Mouse (Mus musculus) hindbrain, embryonic 13.5 days (tissue): ENCODE measurements at regions not wholly inside any gene's neighbourhood (a gene's known extent, or its start where the extent isn't known, plus 50 kb on each side); places are given as distances from the start of the nearest gene placed in this dataset.

Source experiments
- ATAC-seq: fragments of 200-750 bp; cut with Nextera tagmentation; 2 replicates; pipeline ENCODE4 v1.8.0; 2017; ENCODE audit warnings: moderate TSS enrichment; ENCODE audit not compliant: low FRiP score
- H3K27ac ChIP-seq: fragments of 300-500 bp; sonication (generic); 2 replicates; pipeline ENCODE4 v1.5.1; 2015; ENCODE audit warnings: inconsistent platforms, mild to moderate bottlenecking, moderate library complexity
- H3K27me3 ChIP-seq: fragments of 300-500 bp; sonication (generic); 2 replicates; pipeline ENCODE4 v1.6.1; 2015; ENCODE audit warnings: mild to moderate bottlenecking, inconsistent platforms
- H3K36me3 ChIP-seq: fragments of 300-500 bp; sonication (generic); 2 replicates; pipeline ENCODE4 v1.6.1; 2015; ENCODE audit warnings: mild to moderate bottlenecking, inconsistent platforms
- H3K4me1 ChIP-seq: fragments of 300-500 bp; sonication (generic); replicated peaks from 2 replicates; pipeline ENCODE4 v1.6.1; 2015; ENCODE audit warnings: inconsistent platforms
- H3K4me2 ChIP-seq: fragments of 300-500 bp; sonication (generic); 2 replicates; pipeline ENCODE4 v1.6.1; 2015; ENCODE audit warnings: inconsistent platforms, mild to moderate bottlenecking, moderate library complexity
- H3K4me3 ChIP-seq: fragments of 300-500 bp; sonication (generic); 2 replicates; pipeline ENCODE4 v1.5.1; 2015; ENCODE audit warnings: mild to moderate bottlenecking, inconsistent platforms
- H3K9ac ChIP-seq: fragments of 300-500 bp; sonication (generic); 2 replicates; pipeline ENCODE4 v1.6.1; 2015; ENCODE audit warnings: mild to moderate bottlenecking, inconsistent platforms
- H3K9me3 ChIP-seq: fragments of 300-500 bp; sonication (generic); 2 replicates; pipeline ENCODE4 v1.6.1; 2016; ENCODE audit warnings: inconsistent platforms
- WGBS: fragments of 180-500 bp; shearing (Covaris S2); methylation state at CpG from one replicate; pipeline ENCODE4 v1.1.7; 2015; 5-methylcytosine and 5-hydroxymethylcytosine counted together

- H3K36me3 ChIP-seq = no peaks in the 10 kb centered on the region
- ATAC-seq = no peak
- H3K27ac ChIP-seq = no peak overlapping the region
- H3K9me3 ChIP-seq = no peaks in the 10 kb centered on the region
- H3K9ac ChIP-seq = no peak overlapping the region
- no peaks in the 10 kb centered on the region for H3K27me3 ChIP-seq
- no peak overlapping the region for H3K4me3 ChIP-seq
- 81% methylated on average over 2 of the region's 2 CpGs for WGBS
- H3K4me2 ChIP-seq = no peak overlapping the region
- H3K4me1 ChIP-seq = peaks cover 14% of the 10 kb centered on the region
These were observed 651.1 kb downstream of the Adgrl2 start for GRCm38 (mm10) chr3:148339258-148339657.

- WGBS = 71% methylated on average over 6 of the region's 6 CpGs
- Histone ChIP-seq H3K9me3 (no peaks in the 10 kb centered on the region), H3K4me1 (no peaks in the 10 kb centered on the region), H3K27me3 (no peaks in the 10 kb centered on the region), H3K4me3 (no peak overlapping the region), H3K4me2 (no peak overlapping the region), H3K36me3 (no peaks in the 10 kb centered on the region), H3K27ac (no peak overlapping the region), H3K9ac (no peak overlapping the region)
- no peak for ATAC-seq
These were observed 653.7 kb downstream of the Adgrl2 start for GRCm38 (mm10) chr3:148336640-148337039.

DNA sequence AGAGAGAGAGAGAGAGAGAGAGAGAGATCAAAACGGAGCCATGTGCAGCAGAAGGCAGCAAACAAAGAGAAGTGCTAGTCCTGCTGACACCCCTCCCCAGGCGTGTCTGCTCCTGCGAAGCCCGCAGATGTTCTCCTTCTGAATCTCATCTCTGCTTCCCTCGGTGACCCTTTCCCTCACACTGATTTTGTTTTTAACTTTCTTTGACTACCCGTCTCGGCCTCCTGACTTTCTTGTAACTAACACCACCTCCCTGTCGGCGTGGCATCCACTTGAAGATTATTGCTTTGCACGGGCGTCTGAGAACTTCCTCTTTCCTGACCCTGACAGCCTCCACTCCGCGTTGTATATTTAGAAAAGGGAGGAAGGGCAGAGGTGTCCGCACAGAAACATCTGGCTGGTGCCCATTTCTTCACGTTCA, 654.3 kb downstream of the Adgrl2 start:
- 77% methylated on average over 15 of the region's 15 CpGs for WGBS
- no peak overlapping the region for H3K4me2 ChIP-seq

DNA sequence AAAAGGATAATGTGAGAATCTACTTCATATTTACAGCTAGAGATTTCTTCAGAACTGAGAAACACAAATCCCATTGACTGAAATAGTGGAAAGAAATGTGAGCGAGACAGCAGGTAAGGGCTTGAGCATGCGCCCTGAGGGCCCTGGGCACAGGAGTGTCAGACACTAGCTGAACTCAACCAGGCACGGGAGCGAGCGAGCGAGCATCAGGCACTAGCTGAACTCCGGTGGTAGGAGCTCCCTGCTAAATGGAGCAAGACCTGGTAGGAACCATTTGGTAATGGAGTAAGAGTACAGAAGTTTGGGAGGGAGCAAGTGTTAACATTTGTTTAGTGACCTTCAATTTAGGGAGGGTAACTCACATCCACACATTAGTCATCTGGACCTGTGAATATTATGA, 654.7 kb downstream of the Adgrl2 start:
- Histone ChIP-seq H3K9ac (no peak overlapping the region), H3K27me3 (no peaks in the 10 kb centered on the region), H3K36me3 (no peaks in the 10 kb centered on the region), H3K27ac (no peak overlapping the region), H3K4me2 (no peak overlapping the region), H3K9me3 (no peaks in the 10 kb centered on the region), H3K4me3 (no peak overlapping the region), H3K4me1 (no peaks in the 10 kb centered on the region)
- WGBS = 78% methylated on average over 7 of the region's 7 CpGs
- no peak for ATAC-seq

More for the DNA sequence above, 654.3 kb downstream of the Adgrl2 start:
- no peak overlapping the region for H3K9ac ChIP-seq
- H3K36me3 ChIP-seq = no peaks in the 10 kb centered on the region
- no peak for ATAC-seq
- no peaks in the 10 kb centered on the region for H3K9me3 ChIP-seq
- no peak overlapping the region for H3K4me3 ChIP-seq
- no peaks in the 10 kb centered on the region for H3K4me1 ChIP-seq
- no peak overlapping the region for H3K27ac ChIP-seq
- H3K27me3 ChIP-seq = no peaks in the 10 kb centered on the region

GRCm38 (mm10) chr3:148324911-148325621, 665.3 kb downstream of the Adgrl2 start:
- no peaks in the 10 kb centered on the region for H3K36me3 ChIP-seq
- ATAC-seq = no peak
- no peak overlapping the region for H3K4me3 ChIP-seq
- 86% methylated on average over 2 of the region's 2 CpGs for WGBS
- H3K27ac ChIP-seq = no peak overlapping the region
- H3K9me3 ChIP-seq = no peaks in the 10 kb centered on the region
- H3K27me3 ChIP-seq = no peaks in the 10 kb centered on the region
- H3K4me1 ChIP-seq = no peaks in the 10 kb centered on the region
- no peak overlapping the region for H3K4me2 ChIP-seq
- no peak overlapping the region for H3K9ac ChIP-seq

GRCm38 (mm10) chr3:148321894-148322293, 668.5 kb downstream of the Adgrl2 start:
- ATAC-seq = no peak
- Histone ChIP-seq H3K4me1 (no peaks in the 10 kb centered on the region), H3K36me3 (no peaks in the 10 kb centered on the region), H3K4me2 (no peak overlapping the region), H3K27me3 (no peaks in the 10 kb centered on the region), H3K4me3 (no peak overlapping the region), H3K9ac (no peak overlapping the region), H3K9me3 (no peaks in the 10 kb centered on the region), H3K27ac (no peak overlapping the region)
- WGBS = 95% methylated on average over 3 of the region's 3 CpGs

- H3K9ac ChIP-seq = no peak overlapping the region
- no peak overlapping the region for H3K4me2 ChIP-seq
- H3K27me3 ChIP-seq = no peaks in the 10 kb centered on the region
- 93% methylated on average over 3 of the region's 3 CpGs for WGBS
- H3K9me3 ChIP-seq = no peaks in the 10 kb centered on the region
- no peak for ATAC-seq
- H3K27ac ChIP-seq = no peak overlapping the region
- H3K36me3 ChIP-seq = no peaks in the 10 kb centered on the region
- no peak overlapping the region for H3K4me3 ChIP-seq
- H3K4me1 ChIP-seq = no peaks in the 10 kb centered on the region
These were observed 674.2 kb downstream of the Adgrl2 start for GRCm38 (mm10) chr3:148316198-148316597.

GRCm38 (mm10) chr3:148315286-148315685, 675.1 kb downstream of the Adgrl2 start:
- Histone ChIP-seq H3K27ac (no peak overlapping the region), H3K4me1 (no peaks in the 10 kb centered on the region), H3K27me3 (no peaks in the 10 kb centered on the region), H3K9me3 (no peaks in the 10 kb centered on the region), H3K36me3 (no peaks in the 10 kb centered on the region), H3K4me2 (no peak overlapping the region), H3K4me3 (no peak overlapping the region), H3K9ac (no peak overlapping the region)
- ATAC-seq = no peak
- 95% methylated on average over 1 of the region's 1 CpGs for WGBS

DNA sequence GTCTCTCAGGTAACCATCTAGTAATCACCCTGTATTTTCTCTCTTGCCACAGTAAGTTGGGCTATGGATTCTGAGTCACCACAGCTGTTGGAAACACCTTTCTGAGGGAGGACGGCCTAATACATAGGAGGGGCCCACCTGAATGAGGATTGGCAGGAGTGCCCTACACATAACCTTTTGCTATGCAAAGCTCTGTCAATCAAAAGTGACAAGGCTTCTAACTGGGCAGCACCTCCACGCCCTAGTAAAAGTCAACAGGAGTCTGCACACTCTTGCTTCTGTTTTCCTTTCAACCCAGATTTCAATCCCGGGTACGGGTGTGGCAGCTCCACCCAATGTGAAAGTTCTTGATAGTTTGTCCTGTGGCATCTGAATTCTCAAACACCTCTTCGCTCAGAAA, 694.8 kb downstream of the Adgrl2 start:
- no peaks in the 10 kb centered on the region for H3K27me3 ChIP-seq
- no peaks in the 10 kb centered on the region for H3K9me3 ChIP-seq
- ATAC-seq = no peak
- no peak overlapping the region for H3K27ac ChIP-seq
- no peaks in the 10 kb centered on the region for H3K4me1 ChIP-seq
- H3K4me2 ChIP-seq = no peak overlapping the region
- H3K4me3 ChIP-seq = no peak overlapping the region
- 90% methylated on average over 5 of the region's 5 CpGs for WGBS
- H3K9ac ChIP-seq = no peak overlapping the region
- no peaks in the 10 kb centered on the region for H3K36me3 ChIP-seq

- Histone ChIP-seq H3K27me3 (no peaks in the 10 kb centered on the region), H3K9ac (no peak overlapping the region), H3K4me3 (no peak overlapping the region), H3K4me2 (no peak overlapping the region), H3K9me3 (no peaks in the 10 kb centered on the region), H3K4me1 (no peaks in the 10 kb centered on the region), H3K36me3 (no peaks in the 10 kb centered on the region), H3K27ac (no peak overlapping the region)
- no peak for ATAC-seq
- 23% methylated on average over 3 of the region's 3 CpGs for WGBS
These were observed 711.4 kb downstream of the Adgrl2 start for GRCm38 (mm10) chr3:148278978-148279377.

DNA sequence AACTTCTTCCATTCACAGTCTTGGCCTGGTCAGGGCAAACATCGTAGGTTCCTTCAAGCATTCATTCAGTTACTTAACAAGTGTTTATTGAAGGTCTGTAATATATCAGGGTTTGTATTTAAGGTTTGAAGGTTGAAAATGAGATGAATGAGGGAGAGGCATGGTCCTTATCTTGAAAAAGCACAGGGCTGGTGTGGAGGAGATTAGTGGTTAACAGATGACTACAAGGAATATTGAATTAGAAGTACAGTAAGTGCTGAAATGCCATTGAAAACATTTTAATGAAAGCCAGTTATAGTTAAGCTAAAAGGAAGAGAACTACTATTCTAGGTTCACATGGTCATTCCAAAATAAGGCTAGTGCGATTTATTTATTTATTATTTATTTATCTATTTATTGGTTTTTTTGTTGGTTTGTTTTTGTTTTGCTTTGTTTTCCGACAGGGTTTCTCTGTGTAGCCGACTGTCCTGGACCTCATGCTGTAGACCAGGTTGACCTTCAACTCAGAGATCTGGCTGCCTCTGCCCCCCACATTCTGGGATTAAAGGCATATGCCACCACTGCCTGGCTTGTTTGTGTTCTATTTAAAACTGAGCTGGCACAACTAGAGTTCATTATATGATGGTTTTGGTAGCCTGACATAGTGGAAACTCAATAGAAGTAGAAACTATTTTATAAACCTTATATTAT, 718.1 kb downstream of the Adgrl2 start:
- no peak overlapping the region for H3K4me2 ChIP-seq
- no peaks in the 10 kb centered on the region for H3K27me3 ChIP-seq
- no peak overlapping the region for H3K4me3 ChIP-seq
- no peaks in the 10 kb centered on the region for H3K4me1 ChIP-seq
- H3K36me3 ChIP-seq = no peaks in the 10 kb centered on the region
- H3K9ac ChIP-seq = no peak overlapping the region
- no peaks in the 10 kb centered on the region for H3K9me3 ChIP-seq
- ATAC-seq = no peak
- WGBS = 83% methylated on average over 4 of the region's 4 CpGs
- H3K27ac ChIP-seq = no peak overlapping the region

DNA sequence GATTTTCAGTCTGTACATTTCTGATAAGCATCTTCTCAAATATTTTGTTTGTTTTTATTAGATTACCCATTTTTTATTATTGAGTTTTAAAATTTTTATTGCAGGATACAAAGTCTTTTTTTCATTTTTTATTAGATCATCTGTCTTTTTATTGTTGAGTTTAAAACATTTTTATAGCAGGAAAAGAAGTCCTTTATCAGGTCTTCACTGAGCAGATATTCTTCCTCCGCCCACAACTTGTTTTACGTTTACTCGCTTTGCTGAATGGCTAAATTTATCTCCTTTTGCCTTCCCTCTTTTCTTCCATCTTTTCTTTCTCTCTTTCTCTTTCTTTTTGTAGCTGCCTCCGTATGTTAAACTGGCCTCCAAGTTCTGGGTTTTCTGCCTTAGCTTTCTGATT, 721.5 kb downstream of the Adgrl2 start:
- Histone ChIP-seq H3K4me1 (no peaks in the 10 kb centered on the region), H3K27ac (no peak overlapping the region), H3K9ac (no peak overlapping the region), H3K27me3 (no peaks in the 10 kb centered on the region), H3K4me3 (no peak overlapping the region), H3K4me2 (no peak overlapping the region), H3K36me3 (no peaks in the 10 kb centered on the region), H3K9me3 (no peaks in the 10 kb centered on the region)
- no peak for ATAC-seq
- 90% methylated on average over 4 of the region's 4 CpGs for WGBS

GRCm38 (mm10) chr3:148259211-148259610, 731.1 kb downstream of the Adgrl2 start:
- Histone ChIP-seq H3K9me3 (no peaks in the 10 kb centered on the region), H3K4me3 (no peak overlapping the region), H3K27me3 (no peaks in the 10 kb centered on the region), H3K27ac (no peak overlapping the region), H3K4me1 (no peaks in the 10 kb centered on the region), H3K4me2 (no peak overlapping the region), H3K9ac (no peak overlapping the region), H3K36me3 (no peaks in the 10 kb centered on the region)
- ATAC-seq = no peak
- 95% methylated on average over 1 of the region's 1 CpGs for WGBS
